Mouse (Mus musculus) ES-Bruce4 (cell line): Measurements from ENCODE around the gene Lifr. TPM values are rescaled to one million over a fixed set of nuclear protein-coding genes. Genes with fewer than 3 reads are reported as not detected.

Source experiments
- H3K27ac ChIP-seq: 2 replicates; pipeline ENCODE4 v1.5.1; 2012; ENCODE audit warnings: low read length, inconsistent platforms; ENCODE audit not compliant: insufficient read depth
- H3K27me3 ChIP-seq: 2 replicates; pipeline ENCODE4 v1.6.1; 2012; ENCODE audit warnings: mild to moderate bottlenecking, low read length, inconsistent platforms; ENCODE audit not compliant: control insufficient read depth, poor library complexity, insufficient read depth, severe bottlenecking
- H3K36me3 ChIP-seq: 2 replicates; pipeline ENCODE4 v1.6.1; 2012; ENCODE audit warnings: inconsistent platforms, mild to moderate bottlenecking, low read length, moderate library complexity; ENCODE audit not compliant: control insufficient read depth, poor library complexity, insufficient read depth, severe bottlenecking
- H3K4me1 ChIP-seq: one replicate; pipeline ENCODE4 v1.8.1; 2011; ENCODE audit warnings: low read length; ENCODE audit not compliant: control insufficient read depth, insufficient read depth
- H3K4me3 ChIP-seq: 2 replicates; pipeline ENCODE4 v1.5.1; 2011; ENCODE audit warnings: low read depth, mild to moderate bottlenecking, low read length
- H3K9ac ChIP-seq: 2 replicates; pipeline ENCODE4 v1.6.1; 2012; ENCODE audit warnings: low read depth, mild to moderate bottlenecking, inconsistent platforms; ENCODE audit not compliant: poor library complexity, severe bottlenecking
- H3K9me3 ChIP-seq: replicated peaks from 2 replicates; pipeline ENCODE4 v1.6.1; 2012; ENCODE audit warnings: mild to moderate bottlenecking, low read length, inconsistent platforms; ENCODE audit not compliant: control insufficient read depth, poor library complexity, insufficient read depth, severe bottlenecking
- CTCF ChIP-seq: IDR thresholded peaks from one replicate; pipeline ENCODE4 v1.8.1; 2011; ENCODE audit warnings: low read depth, low read length
- EP300 ChIP-seq: IDR thresholded peaks from 2 replicates; pipeline ENCODE4 v1.6.1; 2011; ENCODE audit warnings: low read depth, low read length; ENCODE audit not compliant: insufficient read depth
- POLR2A ChIP-seq: IDR thresholded peaks from one replicate; pipeline ENCODE4 v1.8.1; 2011; ENCODE audit warnings: low read length; ENCODE audit not compliant: insufficient read depth
- polyA plus RNA-seq: library from polyadenylated mRNA; stranded (reverse); fragments of >200 nt; gene quantifications from 2 replicates; pipeline ENCODE4 v1.2.4, GENCODE M21; 2011; ENCODE audit warnings: low read depth; ENCODE audit not compliant: missing spikeins, insufficient read depth, insufficient read length

Gene Lifr
- polyA plus RNA-seq, 1 experiment = 33.8 TPM

DNA sequence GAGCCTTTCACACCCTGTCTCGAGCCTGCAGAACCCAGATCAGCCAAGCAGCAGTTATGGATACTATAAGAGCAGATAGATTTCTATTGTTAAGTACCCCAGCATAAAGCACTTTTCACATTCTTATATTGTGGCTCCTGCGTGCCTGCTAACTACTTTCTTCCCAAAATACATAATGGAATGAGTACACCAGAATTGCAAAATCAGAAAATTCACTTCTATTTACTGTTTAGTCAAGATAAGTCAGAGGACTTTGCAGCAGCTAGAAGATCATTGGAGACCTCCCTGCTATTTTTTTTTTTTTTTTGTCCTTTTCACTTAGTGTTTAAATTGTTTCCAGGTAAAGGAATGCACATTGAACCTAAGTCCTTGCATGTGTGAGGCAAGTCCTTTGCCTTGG is 38.3 kb upstream of the Lifr start:
- H3K27ac ChIP-seq = no peak overlapping the region
- H3K4me3 ChIP-seq = no peak overlapping the region
- H3K4me1 ChIP-seq = peaks cover under 1% of the 10 kb centered on the region
- H3K9ac ChIP-seq = no peak overlapping the region
- H3K36me3 ChIP-seq = no peaks in the 10 kb centered on the region
- H3K27me3 ChIP-seq = no peaks in the 10 kb centered on the region
- no peaks in the 10 kb centered on the region for H3K9me3 ChIP-seq
- TF ChIP-seq EP300 = no peak
- no peak for TF ChIP-seq POLR2A
- TF ChIP-seq CTCF = no peak

DNA sequence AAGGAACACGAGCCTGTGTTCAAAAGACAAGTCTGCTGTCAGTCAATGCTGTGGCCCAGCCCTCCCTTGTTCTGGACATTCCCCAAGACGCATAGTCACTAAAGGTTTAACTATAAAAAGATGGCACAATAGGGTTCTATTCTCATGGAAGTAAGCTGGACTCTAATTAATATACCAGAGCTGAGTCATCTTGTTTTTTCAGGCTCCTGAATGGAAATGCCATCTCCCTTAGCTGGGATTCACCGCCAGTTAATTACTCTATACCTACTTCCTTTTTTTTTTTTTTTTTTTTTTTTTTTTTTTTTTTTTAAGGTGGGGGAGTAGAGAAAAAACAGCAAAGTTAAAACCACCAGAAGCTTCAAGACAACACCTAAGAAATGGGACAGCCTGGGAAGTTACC is 33.6 kb upstream of the Lifr start:
- no peak overlapping the region for H3K4me3 ChIP-seq
- no peaks in the 10 kb centered on the region for H3K27me3 ChIP-seq
- no peak overlapping the region for H3K27ac ChIP-seq
- H3K9me3 ChIP-seq = no peaks in the 10 kb centered on the region
- TF ChIP-seq EP300 = no peak
- no peak for TF ChIP-seq CTCF
- no peak for TF ChIP-seq POLR2A
- H3K36me3 ChIP-seq = no peaks in the 10 kb centered on the region
- peaks cover 3% of the 10 kb centered on the region for H3K4me1 ChIP-seq
- no peak overlapping the region for H3K9ac ChIP-seq

DNA sequence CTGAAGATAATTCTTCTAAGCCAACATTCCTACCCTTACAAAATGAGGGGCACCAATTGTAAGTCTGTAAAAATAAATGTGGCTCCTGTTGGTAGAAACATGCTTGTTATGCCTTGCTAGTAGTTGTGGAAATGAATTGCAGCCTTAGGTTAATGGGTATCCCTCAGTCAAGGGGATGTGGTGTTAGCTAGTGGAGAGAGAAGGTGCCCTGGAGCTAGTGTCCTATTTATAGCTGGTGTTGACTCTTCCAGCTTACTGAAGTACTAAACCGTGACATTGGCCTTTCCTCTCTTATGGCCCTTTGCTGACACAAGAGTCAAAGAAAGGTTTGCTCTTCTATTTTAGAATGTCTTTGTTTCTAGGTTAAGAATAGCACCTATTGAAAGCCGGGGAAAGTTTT is 29.9 kb upstream of the Lifr start:
- Histone ChIP-seq H3K27ac (no peak overlapping the region), H3K27me3 (no peaks in the 10 kb centered on the region), H3K4me1 (peaks cover 3% of the 10 kb centered on the region), H3K9me3 (no peaks in the 10 kb centered on the region), H3K36me3 (no peaks in the 10 kb centered on the region), H3K9ac (no peak overlapping the region), H3K4me3 (no peak overlapping the region)
- TF ChIP-seq CTCF (no peak), EP300 (no peak), POLR2A (no peak)

DNA sequence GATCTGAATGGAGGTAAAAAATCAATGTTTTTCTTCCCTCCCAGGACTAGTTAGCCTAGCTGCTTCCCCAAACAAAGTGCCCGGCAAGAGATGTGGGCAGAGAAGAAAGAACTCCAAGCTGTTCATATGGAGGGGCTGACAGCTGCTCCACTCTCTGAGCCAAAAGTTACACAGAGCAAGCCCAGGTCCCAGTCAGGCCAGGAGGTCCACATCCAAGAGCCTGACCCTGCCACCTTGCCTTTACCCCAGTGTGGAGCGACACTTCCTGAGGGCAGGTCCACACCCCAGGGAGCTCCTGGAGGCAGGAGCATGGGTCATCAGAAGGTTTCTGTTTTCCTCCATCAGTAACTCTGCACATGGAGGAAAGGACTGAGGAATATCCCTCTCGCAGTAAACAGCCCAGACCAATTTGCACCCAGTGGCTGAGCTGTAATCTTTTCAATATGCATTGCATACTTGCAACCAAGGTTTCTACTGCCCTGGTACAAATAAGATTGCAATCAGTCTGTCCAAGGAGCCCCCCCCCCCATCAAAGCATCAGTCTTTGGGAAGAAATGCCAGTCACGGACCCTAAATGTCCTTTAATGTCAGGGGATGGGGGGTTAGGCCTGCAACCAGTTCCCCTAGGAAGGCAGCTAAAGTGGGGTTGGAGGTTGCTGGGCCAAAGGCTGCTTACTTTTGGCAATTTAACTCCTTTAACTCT is 28.3 kb upstream of the Lifr start:
- peaks cover 2% of the 10 kb centered on the region for H3K4me1 ChIP-seq

DNA sequence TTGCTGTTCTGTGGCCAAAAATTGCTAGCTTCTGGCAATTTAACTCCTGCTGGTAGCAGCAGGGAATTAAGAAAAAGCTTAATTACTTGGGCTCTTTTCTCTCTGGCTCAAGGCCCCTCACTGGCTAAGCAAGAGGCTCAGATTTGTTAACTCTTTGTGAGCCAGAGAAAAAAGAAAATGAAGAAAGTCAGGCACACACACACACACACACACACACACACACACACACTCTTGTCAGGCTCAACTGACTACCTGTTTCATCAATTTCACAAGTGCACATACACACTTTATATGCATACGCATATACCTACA is 27.8 kb upstream of the Lifr start:
- H3K27ac ChIP-seq = no peak overlapping the region
- no peak overlapping the region for H3K4me3 ChIP-seq
- H3K27me3 ChIP-seq = no peaks in the 10 kb centered on the region
- TF ChIP-seq POLR2A = no peak
- TF ChIP-seq CTCF = no peak
- no peak for TF ChIP-seq EP300
- H3K4me1 ChIP-seq = no peaks in the 10 kb centered on the region
- H3K9me3 ChIP-seq = no peaks in the 10 kb centered on the region
- no peak overlapping the region for H3K9ac ChIP-seq
- no peaks in the 10 kb centered on the region for H3K36me3 ChIP-seq

More for the DNA sequence above, 28.3 kb upstream of the Lifr start:
- Histone ChIP-seq H3K9me3 (no peaks in the 10 kb centered on the region), H3K36me3 (no peaks in the 10 kb centered on the region), H3K4me3 (no peak overlapping the region), H3K9ac (no peak overlapping the region), H3K27ac (no peak overlapping the region), H3K27me3 (no peaks in the 10 kb centered on the region)
- no peak for TF ChIP-seq CTCF
- no peak for TF ChIP-seq EP300

DNA sequence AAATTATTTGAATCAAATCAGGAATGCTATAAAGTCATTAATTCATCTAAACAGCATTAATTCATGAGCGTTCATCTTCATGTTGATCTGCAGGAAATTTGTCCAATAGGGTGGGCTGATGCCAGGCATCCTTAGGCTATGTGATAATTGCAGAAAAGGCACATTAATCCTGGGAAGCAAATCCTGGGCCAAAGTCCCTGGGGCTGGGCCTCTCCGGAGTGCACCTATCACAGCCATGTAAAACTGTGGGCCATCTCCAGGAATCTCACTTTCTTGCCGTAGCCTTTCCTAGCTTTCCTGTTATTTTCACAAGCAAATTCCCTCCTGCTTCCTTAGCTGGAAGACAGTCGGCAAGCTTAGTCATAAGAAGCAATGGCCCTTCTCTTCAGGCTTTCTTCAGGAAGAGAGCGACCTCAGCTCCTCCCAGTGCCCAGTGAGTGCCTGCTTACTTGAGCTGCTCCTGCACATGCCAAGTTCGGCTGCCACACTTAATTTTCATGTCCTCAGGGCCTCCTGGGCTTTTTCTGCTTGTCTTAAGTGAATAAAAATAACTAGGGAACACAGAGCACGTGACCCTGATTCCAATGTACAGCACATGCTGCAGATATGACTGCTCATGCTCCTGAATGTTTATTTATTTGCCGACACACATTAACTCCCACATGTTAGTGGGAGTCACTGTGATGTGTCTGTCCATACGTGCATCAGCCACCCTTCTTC is 26.7 kb upstream of the Lifr start:
- no peak overlapping the region for H3K4me3 ChIP-seq
- H3K9ac ChIP-seq = no peak overlapping the region
- H3K27ac ChIP-seq = no peak overlapping the region
- no peaks in the 10 kb centered on the region for H3K36me3 ChIP-seq
- no peaks in the 10 kb centered on the region for H3K9me3 ChIP-seq
- no peak for TF ChIP-seq POLR2A
- TF ChIP-seq CTCF = no peak
- no peak for TF ChIP-seq EP300
- no peaks in the 10 kb centered on the region for H3K4me1 ChIP-seq
- no peaks in the 10 kb centered on the region for H3K27me3 ChIP-seq
